Mouse (Mus musculus): ENCODE results near the gene Syt15.
"Not testable (repeated sequence)": the region's sequence is repeated elsewhere in the genome, so short reads cannot be mapped to it uniquely, and the experiment has no call there.

The Syt15 gene

DNA sequence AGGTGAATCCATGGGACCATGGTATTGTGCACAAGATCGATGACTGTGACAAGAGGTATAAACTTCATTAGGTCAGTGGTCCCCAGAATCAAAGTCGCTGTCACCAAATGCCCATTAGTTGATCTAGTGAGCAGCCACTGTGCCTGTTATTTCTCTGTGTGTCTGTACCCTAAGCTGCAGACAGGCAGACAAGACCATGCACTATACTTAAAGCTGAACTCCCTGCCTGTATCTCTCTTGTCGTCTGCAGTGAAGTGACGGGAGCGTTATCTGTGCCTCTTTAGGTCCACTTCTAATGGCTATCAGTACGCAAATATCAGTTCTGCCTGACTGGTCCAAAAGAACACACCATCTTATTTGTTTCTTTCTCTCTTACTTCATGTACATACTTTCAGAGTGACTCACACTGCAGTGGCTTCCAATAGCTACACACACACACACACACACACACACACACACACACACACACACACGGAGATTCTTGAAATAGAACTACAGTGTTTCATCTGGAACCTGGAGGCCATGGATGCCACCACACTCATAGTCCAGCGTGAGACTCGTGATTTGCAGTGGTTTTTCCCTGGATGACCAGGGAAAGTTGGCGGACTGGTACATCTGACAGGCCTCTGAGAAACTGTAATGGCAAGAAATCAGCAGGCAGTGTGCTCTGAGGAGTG, 9.6 kb downstream of the Syt15 start:
- DNase-seq: no peak

DNA sequence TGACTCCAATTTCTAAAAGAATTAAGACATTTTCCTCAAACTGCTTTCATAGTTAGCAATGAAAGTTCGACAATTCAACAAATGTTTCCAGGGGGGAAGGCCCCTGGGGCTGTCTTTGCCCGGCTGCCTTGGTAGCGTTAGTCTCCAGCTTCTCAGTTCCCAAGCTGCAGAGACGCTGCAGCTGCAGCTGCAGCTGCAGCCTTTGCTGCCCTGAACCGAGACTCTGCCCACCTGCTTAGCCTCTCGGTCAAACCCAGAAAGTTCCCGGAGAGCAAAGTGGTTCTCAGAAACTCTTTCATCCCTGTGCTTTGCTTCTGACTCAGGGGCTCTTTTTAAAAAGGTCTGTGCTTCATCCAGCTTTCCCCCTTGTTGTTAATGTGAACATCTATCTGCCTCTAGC, 12.9 kb downstream of the Syt15 start:
- no peak for DNase-seq

DNA sequence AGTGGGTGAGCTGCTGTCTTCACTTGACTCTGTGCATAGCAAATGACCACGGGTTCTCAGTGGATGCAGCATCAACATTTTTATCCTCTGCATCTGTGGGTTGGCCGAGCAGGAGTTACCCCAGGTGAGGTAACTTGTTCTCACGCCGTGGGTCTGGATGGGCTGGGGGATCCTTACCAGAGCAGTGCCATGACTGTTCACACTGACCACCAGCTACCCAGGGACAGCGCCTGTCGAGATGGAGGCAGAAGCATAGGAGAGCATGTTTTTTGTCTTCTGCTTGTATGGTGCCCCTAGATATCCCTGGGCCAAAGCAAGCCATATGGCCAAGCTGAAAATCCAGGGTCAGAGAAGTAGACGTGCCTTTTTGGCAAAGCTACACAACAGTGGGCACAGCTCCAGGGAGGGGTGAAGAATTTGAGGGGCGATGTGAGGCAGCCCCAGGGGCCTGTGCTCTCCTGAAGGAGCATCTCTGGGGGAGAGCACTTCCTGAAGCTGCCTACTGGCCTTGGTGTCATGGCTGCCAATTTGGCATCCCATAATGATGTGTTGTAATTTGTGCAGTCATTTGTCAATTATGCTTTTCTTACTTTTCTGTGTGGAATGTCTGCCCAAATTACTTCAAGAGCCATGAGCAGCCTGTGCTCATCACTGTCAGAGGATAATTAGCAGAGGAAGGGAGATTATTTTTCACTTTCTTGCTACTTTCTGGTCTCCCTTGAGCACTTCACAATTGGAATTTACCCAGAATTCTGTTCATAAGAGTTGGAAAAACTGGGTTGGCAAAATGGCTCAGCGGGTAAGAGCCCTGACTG, 13.7 kb downstream of the Syt15 start:
- DNase-seq: no peak

DNA sequence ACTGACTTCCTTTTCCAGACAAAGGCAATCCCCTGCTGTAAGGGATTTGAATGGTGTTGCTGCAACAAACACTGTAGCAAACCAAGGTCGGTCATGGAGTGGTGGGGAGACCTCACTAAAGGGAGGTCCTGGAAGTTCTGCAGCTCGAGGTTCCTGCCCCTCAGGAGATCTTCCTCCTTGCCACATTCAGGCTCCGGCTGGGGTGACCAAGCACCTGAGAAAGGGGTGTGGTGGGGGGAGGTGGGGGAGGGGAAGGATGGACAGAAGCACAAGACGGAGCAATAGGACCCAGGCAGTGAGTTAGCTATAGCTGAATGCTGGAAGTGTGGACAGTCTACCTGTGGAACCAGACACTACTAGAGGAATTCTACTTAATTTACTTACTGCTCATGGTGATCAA, 14.5 kb downstream of the Syt15 start:
- no peak for DNase-seq

DNA sequence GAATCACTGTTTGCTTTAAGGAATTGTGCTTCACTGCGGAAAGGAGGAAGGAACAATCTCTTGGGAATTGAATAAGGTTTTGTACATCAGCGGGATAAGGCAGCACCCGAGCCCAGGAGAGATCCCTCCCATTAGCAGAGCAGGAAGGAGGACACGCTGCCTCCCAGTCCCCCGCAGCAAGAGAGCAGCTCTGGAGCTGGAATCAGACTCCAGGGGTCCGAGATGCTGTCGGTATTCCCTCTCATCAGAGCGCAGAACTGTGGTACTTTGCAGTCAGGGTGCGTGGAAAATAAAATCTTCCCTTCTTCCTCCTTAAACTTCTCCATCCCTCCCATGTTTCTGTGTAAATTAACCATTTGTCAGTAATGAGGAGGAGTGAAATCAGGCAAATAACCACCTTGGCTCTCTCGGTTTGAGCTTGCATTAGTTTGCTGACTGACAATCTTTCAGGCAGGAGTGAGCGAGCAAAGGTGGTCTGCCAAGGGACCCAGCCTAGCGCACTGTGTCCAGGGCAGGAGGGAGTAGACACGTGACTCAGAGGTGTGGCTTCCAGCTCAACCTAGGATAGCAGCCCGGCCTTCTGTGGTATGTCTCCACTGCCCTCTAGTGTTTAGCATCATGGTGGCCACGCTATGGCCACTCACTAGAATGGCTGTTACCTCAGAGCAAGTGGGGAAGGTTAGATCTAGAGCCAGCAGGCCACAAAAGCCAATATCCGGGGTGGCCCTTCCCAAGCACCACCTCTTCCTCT, 15.4 kb downstream of the Syt15 start:
- peak; percentile 34 for DNase-seq

DNA sequence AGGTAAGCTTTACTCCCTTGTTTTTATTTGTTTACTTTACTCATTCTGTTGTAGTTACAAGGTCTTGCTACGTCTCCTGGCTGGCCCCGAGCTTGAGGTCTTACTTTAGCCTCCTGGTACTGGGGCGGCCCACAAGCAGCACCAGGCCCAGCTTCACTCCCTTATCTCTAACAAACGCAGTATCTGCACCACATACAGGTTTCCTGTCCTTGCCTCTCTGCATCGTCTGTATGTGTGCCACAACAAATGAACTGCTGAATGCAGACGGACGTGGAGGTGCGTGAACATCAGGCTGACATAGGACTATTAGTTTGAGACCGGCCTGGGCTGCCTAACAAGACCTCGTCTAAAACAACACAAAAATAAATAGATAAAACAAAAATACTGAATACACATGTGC, 20.9 kb downstream of the Syt15 start:
- DNase-seq: no peak

DNA sequence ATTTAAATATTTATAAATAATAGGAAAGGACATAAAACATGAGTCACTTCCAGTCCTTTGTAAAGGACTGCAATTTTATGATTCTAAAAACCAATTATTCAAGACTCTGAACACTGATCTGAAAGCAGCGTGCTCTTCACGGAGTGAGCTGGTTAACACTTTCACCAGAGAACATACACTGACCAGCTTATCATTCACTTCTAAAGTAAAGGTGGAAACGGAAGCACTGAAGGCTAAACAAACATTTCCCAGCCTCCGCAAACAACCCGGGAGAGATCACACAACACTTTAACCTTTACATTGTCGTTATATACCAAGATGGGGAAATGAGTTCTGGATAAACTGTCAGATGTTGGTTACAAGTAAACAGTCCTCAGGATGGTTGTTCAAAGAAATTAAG, 21.3 kb downstream of the Syt15 start:
- DNase-seq: no peak

DNA sequence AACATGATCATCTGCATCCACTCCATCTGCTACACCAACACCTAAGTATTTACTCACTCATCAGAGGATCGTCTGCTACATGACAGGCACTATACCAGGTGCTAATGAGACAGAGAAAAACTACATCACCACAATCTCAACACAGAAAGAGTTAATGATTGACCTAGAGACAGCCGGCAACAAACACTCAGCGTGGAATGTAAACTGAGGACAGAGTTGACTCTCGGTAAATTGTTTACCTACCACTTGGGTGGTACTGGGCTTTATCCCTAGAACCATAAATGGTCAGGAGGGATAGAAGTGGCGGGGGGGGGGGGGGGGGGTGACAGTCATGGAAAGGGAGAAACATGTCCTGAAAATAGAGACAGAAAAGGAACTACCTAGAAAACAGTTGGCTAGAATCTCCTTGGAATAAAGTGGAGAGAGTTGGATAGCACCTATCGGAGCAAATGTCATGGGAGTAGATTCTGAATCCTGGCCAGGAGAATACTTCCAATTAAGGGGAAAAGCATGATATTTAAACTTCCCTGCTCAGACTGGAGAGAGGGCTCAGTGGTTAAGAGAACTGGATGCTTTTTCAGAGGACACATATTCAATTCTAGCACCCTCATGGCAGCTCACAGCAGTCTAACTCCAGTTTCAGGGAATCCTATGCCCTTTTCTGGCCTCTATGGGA, 33.2 kb downstream of the Syt15 start:
- no peak for DNase-seq

DNA sequence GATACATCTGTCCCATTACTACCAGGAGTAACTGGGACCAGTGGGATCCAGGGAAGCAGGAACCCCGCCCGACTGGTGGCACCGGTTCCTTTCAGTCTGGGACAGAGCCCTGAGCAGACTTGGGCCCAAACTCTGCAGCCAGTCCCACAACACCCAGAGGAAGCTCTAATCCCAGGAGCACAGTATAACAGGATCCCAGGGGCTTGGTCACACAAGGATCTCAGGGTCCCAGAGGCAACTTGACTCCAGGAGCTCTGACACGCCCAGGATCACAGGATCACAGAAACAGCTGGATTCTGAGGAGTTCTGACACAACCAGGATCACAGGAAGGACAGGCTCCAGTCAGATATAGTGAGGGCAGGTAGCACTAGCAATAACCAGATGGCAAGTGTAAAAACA, 33.9 kb downstream of the Syt15 start:
- DNase-seq: no peak

DNA sequence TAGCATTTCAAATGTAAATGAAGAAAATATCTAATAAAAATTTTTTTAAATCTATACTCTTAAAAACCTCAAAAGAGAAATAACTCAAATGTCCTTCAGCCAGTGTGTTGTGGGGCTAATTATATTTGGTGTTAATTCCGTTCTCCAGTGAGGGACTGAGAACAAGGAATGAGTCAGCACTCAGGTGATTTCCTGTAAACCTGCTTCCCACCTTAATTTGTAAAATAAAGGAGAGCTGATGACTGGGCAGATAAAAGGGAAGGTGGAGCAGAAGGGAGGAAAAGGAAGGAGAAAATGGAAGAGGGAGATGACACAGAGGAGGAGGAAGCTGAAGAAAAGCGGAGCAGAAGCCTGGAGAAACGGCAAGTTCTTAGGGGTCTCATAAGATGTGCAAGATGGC, 39.1 kb downstream of the Syt15 start:
- not testable (repeated sequence) for DNase-seq

DNA sequence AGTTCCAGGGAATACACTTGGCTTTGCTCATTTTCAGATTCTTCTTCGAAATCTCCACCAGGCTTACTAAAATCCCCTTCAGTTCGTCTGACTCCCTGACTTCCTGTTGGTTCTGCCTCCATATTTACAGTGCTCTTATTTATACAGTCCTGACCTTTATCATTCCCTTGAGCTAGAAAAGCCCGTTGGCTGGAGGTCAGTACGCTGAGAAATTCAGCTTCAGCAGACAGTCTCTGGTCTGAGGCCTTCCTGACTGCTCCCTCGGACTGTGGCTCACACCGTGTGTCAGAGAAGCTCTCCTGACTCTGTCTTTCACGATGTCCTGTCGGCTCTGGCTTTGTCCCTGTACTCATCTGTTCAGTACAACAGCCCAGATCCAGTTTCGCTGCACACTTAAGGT, 48.7 kb downstream of the Syt15 start:
- DNase-seq: no peak

DNA sequence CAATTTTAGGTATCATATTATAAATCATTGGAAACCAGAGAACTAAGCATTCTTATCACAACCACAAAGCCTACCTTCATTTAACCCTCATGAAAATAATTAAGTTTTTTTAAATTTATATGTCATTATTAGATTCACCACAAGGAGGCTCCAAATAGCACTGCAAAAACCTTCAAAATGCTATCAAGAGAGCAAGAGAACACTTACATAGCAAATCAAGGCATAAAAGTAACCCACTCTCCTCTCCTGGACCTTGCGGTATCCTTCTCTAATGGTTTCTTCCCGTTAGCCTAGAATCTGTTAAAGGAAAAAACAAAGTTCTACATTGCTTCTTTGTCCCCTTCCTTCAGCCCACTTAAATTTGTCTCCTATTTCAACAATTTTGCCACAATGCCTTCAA, 53.9 kb downstream of the Syt15 start:
- no peak for DNase-seq

DNA sequence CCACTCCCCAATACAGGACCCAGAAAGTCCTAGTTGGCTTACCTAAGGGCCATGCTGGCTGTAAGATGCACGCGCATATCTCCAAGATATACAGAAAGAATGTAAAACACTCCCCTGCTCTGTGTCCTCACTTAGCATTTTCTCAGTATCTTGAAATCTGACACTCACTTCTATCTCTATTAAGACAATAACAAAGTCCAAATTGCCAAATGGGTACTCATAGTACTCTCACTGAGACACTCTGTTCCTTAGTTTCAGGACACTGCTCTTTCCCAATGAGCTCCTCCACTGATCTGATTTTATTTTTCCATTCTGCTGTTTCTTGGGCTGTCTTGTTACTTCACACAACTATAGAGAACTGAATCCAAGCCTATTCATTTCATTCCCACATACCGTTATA, 54.7 kb downstream of the Syt15 start:
- no peak for DNase-seq

DNA sequence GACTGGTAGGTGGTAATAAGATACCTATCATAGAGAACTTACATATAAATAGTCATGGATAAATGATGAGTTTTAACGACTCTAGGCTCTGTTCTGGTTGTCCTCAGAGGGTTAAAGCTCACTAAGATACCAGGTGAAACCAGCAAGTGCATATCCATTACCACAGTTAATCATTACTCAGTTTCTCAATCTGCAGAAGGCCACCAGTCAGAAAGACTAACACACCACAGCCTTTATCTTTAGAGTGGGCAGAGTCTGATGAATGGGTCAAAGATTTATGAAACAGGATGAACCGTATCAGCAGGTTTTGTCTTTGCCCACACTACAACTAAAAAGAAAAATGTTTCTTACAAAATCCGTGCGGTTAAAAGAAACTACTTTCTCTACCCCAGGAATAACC, 55.8 kb downstream of the Syt15 start:
- no peak for DNase-seq

DNA sequence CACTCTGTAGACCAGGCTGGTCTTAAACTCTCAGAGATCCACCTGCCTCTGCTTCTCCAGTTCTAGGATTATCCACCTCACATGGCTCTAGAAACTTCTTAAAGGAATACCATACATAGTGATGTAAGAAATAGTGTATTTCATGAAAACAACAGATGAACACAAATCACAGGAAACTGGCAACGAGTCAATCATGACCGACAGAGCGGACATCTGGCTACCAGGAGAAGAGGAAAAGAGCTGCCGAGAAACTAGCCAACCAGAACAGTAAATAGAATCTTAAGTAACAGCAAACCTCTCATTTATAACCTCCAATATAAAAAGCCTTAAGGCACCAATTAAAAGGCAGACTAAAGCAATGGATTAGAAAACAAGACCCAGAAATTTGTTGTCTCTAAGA, 60.3 kb downstream of the Syt15 start:
- no peak for DNase-seq
